Mouse (Mus musculus) embryonic facial prominence, embryonic 11.5 days (tissue): ENCODE data around the gene Sult2b1. TPM values are rescaled to one million over a fixed set of nuclear protein-coding genes. Genes with fewer than 3 reads are reported as not detected.

Source experiments
- ATAC-seq: fragments of 200-750 bp; cut with Nextera tagmentation; replicated peaks from 2 replicates; pipeline ENCODE4 v1.8.0; 2017; ENCODE audit warnings: low read depth; ENCODE audit not compliant: insufficient number of reproducible peaks, low FRiP score, low TSS enrichment
- DNase-seq: peaks from one replicate; pipeline ENCODE4 v3.0.0-alpha.2; 2015; ENCODE audit warnings: low spot score
- H3K27ac ChIP-seq: fragments of 300-500 bp; sonication (generic); replicated peaks from 2 replicates; pipeline ENCODE4 v1.5.1; 2014; ENCODE audit warnings: mild to moderate bottlenecking, low read depth, low read length, control low read depth
- H3K27me3 ChIP-seq: fragments of 300-500 bp; sonication (generic); 2 replicates; pipeline ENCODE4 v1.6.1; 2014; ENCODE audit warnings: mild to moderate bottlenecking, low read length, moderate library complexity, mixed read lengths; ENCODE audit not compliant: control insufficient read depth, insufficient read depth
- H3K36me3 ChIP-seq: fragments of 300-500 bp; sonication (generic); replicated peaks from 2 replicates; pipeline ENCODE4 v1.6.1; 2014; ENCODE audit warnings: low read depth, mild to moderate bottlenecking, low read length, moderate library complexity, mixed read lengths; ENCODE audit not compliant: control insufficient read depth, insufficient read depth
- H3K4me1 ChIP-seq: fragments of 300-500 bp; sonication (generic); 2 replicates; pipeline ENCODE4 v1.6.1; 2014; ENCODE audit warnings: low read length, mixed read lengths; ENCODE audit not compliant: control insufficient read depth, insufficient read depth
- H3K4me2 ChIP-seq: fragments of 300-500 bp; sonication (generic); 2 replicates; pipeline ENCODE4 v1.6.1; 2014; ENCODE audit warnings: low read depth, mild to moderate bottlenecking, control low read depth, low read length, moderate library complexity
- H3K4me3 ChIP-seq: fragments of 300-500 bp; sonication (generic); 2 replicates; pipeline ENCODE4 v1.5.1; 2014; ENCODE audit warnings: low read depth, low read length, control low read depth
- H3K9ac ChIP-seq: fragments of 300-500 bp; sonication (generic); replicated peaks from 2 replicates; pipeline ENCODE4 v1.6.1; 2014; ENCODE audit warnings: mild to moderate bottlenecking, control low read depth, low read length
- H3K9me3 ChIP-seq: fragments of 300-500 bp; sonication (generic); replicated peaks from 2 replicates; pipeline ENCODE4 v1.6.1; 2016; ENCODE audit warnings: mild to moderate bottlenecking, low read length, inconsistent platforms, mixed read lengths; ENCODE audit not compliant: control insufficient read depth
- WGBS: fragments of 180-500 bp; shearing (Covaris S2); extraction: QIAGEN DNeasy Blood & Tissue Kit; methylation state at CpG from one replicate; pipeline ENCODE4 v1.1.7; 2014; 5-methylcytosine and 5-hydroxymethylcytosine counted together
- polyA plus RNA-seq: library from polyadenylated mRNA; unstranded; fragments of >200 nt; fragmentation: Nextera tagmentation; extraction: Ambion mirVana; gene quantifications from 2 replicates; pipeline ENCODE4 v1.2.1, GENCODE M21; 2014

The Sult2b1 gene
- polyA plus RNA-seq, 1 experiment from 2014 or later = 1.8 TPM

GRCm38 (mm10) chr7:45705443-45705864 lies 79.0 kb downstream of the Sult2b1 start:
- Histone ChIP-seq H3K4me2 (peak overlapping the region; percentile 95), H3K9ac (peak overlapping the region; percentile 54), H3K9me3 (no peaks in the 10 kb centered on the region), H3K36me3 (no peaks in the 10 kb centered on the region), H3K4me1 (peaks cover 18% of the 10 kb centered on the region), H3K4me3 (peak overlapping the region; percentile 56), H3K27ac (peak overlapping the region; percentile 65), H3K27me3 (peaks cover 2% of the 10 kb centered on the region; the same call in 1 of the 2 replicates)
- peak; percentile 49 for DNase-seq
- ATAC-seq = no peak
- 0% methylated on average over 21 of the region's 21 CpGs for WGBS

GRCm38 (mm10) chr7:45704730-45705442 lies 79.6 kb downstream of the Sult2b1 start, which contains the start of gene Dbp:
Gene Dbp (plus strand): TSS chr7:45705088.
- no peaks in the 10 kb centered on the region for H3K9me3 ChIP-seq
- H3K4me3 ChIP-seq = peak within 1 kb of the TSS; percentile 56
- H3K4me2 ChIP-seq = peak within 1 kb of the TSS; percentile 95
- ATAC-seq = peak; percentile 74
- under 1% methylated on average over 36 of the region's 36 CpGs for WGBS
- peak; percentile 99 for DNase-seq
- H3K27ac ChIP-seq = peak within 1 kb of the TSS; percentile 65
- peaks cover 18% of the 10 kb centered on the region for H3K4me1 ChIP-seq
- peaks cover 6% of the 10 kb centered on the region; the same call in 1 of the 2 replicates for H3K27me3 ChIP-seq
- peak within 1 kb of the TSS; percentile 54 for H3K9ac ChIP-seq
- no peaks in the 10 kb centered on the region for H3K36me3 ChIP-seq

- peak; percentile 40 for ATAC-seq
- WGBS = 1% methylated on average over 13 of the region's 13 CpGs
- Histone ChIP-seq H3K27ac (peak overlapping the region; percentile 62), H3K36me3 (no peaks in the 10 kb centered on the region), H3K4me2 (peak overlapping the region; percentile 73), H3K9ac (peak overlapping the region; percentile 53), H3K4me1 (peaks cover 18% of the 10 kb centered on the region), H3K27me3 (peaks cover 12% of the 10 kb centered on the region), H3K4me3 (peak overlapping the region; percentile 37), H3K9me3 (no peaks in the 10 kb centered on the region)
- DNase-seq = peak; percentile 81
Measured at GRCm38 (mm10) chr7:45704046-45704559, 80.4 kb downstream of the Sult2b1 start.

- Histone ChIP-seq H3K4me3 (peak overlapping the region; percentile 37; the same call in 1 of the 2 replicates), H3K36me3 (no peaks in the 10 kb centered on the region), H3K4me1 (peaks cover 15% of the 10 kb centered on the region), H3K27me3 (peaks cover 16% of the 10 kb centered on the region), H3K4me2 (peak overlapping the region; percentile 73), H3K27ac (peak overlapping the region; percentile 62), H3K9me3 (no peaks in the 10 kb centered on the region), H3K9ac (peak overlapping the region; percentile 53)
- no peak for ATAC-seq
- DNase-seq = no peak
- WGBS = 43% methylated on average over 12 of the region's 12 CpGs
Measured at GRCm38 (mm10) chr7:45703521-45704033, 80.9 kb downstream of the Sult2b1 start.

GRCm38 (mm10) chr7:45702809-45703520 lies 81.5 kb downstream of the Sult2b1 start:
- no peak for ATAC-seq
- no peak for DNase-seq
- no peak overlapping the region for H3K27ac ChIP-seq
- peaks cover 10% of the 10 kb centered on the region for H3K4me1 ChIP-seq
- H3K9ac ChIP-seq = no peak overlapping the region; the same call in 1 of the 2 replicates
- H3K4me2 ChIP-seq = peak overlapping the region; percentile 73
- H3K27me3 ChIP-seq = peaks cover 19% of the 10 kb centered on the region
- 88% methylated on average over 17 of the region's 17 CpGs for WGBS
- no peaks in the 10 kb centered on the region for H3K36me3 ChIP-seq
- H3K9me3 ChIP-seq = no peaks in the 10 kb centered on the region
- H3K4me3 ChIP-seq = no peak overlapping the region

- Histone ChIP-seq H3K4me1 (peaks cover 10% of the 10 kb centered on the region), H3K9me3 (no peaks in the 10 kb centered on the region), H3K4me2 (no peak overlapping the region), H3K4me3 (no peak overlapping the region), H3K27me3 (peaks cover 19% of the 10 kb centered on the region), H3K27ac (no peak overlapping the region), H3K36me3 (no peaks in the 10 kb centered on the region), H3K9ac (no peak overlapping the region)
- ATAC-seq = no peak
- DNase-seq = no peak
- 92% methylated on average over 11 of the region's 11 CpGs for WGBS
Measured at GRCm38 (mm10) chr7:45702316-45702715, 82.2 kb downstream of the Sult2b1 start.

GRCm38 (mm10) chr7:45701607-45702006 lies 82.9 kb downstream of the Sult2b1 start:
- H3K4me2 ChIP-seq = no peak overlapping the region
- peaks cover 7% of the 10 kb centered on the region for H3K4me1 ChIP-seq
- H3K9me3 ChIP-seq = no peaks in the 10 kb centered on the region

More at GRCm38 (mm10) chr7:45701607-45702006, 82.9 kb downstream of the Sult2b1 start:
- no peak for ATAC-seq
- H3K27ac ChIP-seq = no peak overlapping the region
- 80% methylated on average over 11 of the region's 11 CpGs for WGBS
- no peaks in the 10 kb centered on the region for H3K36me3 ChIP-seq
- DNase-seq = no peak
- no peak overlapping the region for H3K9ac ChIP-seq
- H3K27me3 ChIP-seq = peaks cover 19% of the 10 kb centered on the region
- no peak overlapping the region for H3K4me3 ChIP-seq
